Mouse (Mus musculus): Measurements from ENCODE around the gene Slc8a3. TPM values are rescaled to one million over a fixed set of nuclear protein-coding genes. Genes with fewer than 3 reads are reported as not detected.

Gene Slc8a3
- polyA plus RNA-seq, 1 experiment from 2014 or later: 1.6 TPM

DNA sequence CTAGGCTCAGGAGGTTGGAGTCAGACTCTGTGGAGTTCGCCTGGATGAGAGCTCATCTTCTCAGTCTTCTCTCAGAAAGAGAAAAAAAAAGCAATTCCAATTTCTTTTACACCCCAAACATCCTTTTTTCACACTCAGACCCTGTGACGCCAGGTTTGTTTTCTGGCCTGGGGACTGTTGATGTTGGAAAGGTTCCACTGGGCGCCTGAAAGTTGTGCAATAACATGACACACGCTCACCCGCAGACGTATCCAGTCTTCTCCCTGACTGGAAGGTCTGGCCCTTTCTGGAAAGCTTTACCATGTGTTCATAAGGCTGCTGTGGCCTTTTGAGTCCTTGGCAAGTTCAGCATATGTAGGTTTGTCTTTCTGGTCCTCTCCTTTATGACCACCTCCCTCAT, 177.3 kb downstream of the Slc8a3 start:
- no peak overlapping the region for H3K9ac ChIP-seq (ENCODE audit: low read depth, low read length)
- no peaks in the 10 kb centered on the region; the same call in 1 of the 2 replicates for H3K27me3 ChIP-seq (ENCODE audit: control insufficient read depth, insufficient read depth, low read length)
- no peaks in the 10 kb centered on the region for H3K4me1 ChIP-seq (replicated peaks; ENCODE audit: control insufficient read depth, insufficient read depth, low read length)
- no peak overlapping the region for H3K4me3 ChIP-seq (ENCODE audit: low read depth, low read length)
- no peak overlapping the region for H3K27ac ChIP-seq (ENCODE audit: low read depth, low read length)
- H3K4me2 ChIP-seq (replicated peaks; ENCODE audit: low read depth, low read length): no peak overlapping the region
- WGBS: 90% methylated on average over 6 of the region's 6 CpGs
- no peaks in the 10 kb centered on the region for H3K9me3 ChIP-seq (ENCODE audit: control insufficient read depth, low read length)
- ATAC-seq (ENCODE audit: low FRiP score) (no peak), DNase-seq (ENCODE audit: low spot score) (no peak)
- H3K36me3 ChIP-seq (ENCODE audit: control insufficient read depth, insufficient read depth, low read length): no peaks in the 10 kb centered on the region

DNA sequence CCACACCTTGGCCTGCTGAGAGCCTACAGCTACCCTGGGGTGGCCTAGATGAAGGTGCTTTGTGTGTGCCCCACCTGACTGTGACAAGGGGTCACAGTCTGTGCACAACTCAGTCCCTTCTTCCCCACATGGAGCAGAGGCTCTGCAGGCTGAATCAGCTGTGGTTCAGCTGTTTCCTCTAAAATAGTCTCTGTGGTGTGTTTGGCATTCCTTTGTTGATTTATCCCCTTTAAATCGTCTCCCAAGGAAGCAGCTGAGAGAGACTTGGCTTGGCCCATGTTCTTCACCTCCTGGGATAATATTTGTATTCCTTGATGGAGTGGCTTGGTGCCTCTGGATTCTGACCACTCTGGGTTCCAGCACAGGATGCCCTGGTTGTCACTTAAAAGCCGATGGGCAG, 180.9 kb downstream of the Slc8a3 start:
- Histone ChIP-seq H3K36me3 (ENCODE audit: control insufficient read depth, insufficient read depth, low read length) (no peaks in the 10 kb centered on the region), H3K9ac (ENCODE audit: low read depth, low read length) (no peak overlapping the region), H3K4me3 (ENCODE audit: low read depth, low read length) (no peak overlapping the region), H3K27me3 (ENCODE audit: control insufficient read depth, insufficient read depth, low read length) (peaks cover 2% of the 10 kb centered on the region), H3K27ac (ENCODE audit: low read depth, low read length) (no peak overlapping the region), H3K4me2 (replicated peaks; ENCODE audit: low read depth, low read length) (no peak overlapping the region), H3K9me3 (ENCODE audit: control insufficient read depth, low read length) (no peaks in the 10 kb centered on the region), H3K4me1 (replicated peaks; ENCODE audit: control insufficient read depth, insufficient read depth, low read length) (no peaks in the 10 kb centered on the region)
- DNase-seq (ENCODE audit: low spot score) (no peak), ATAC-seq (ENCODE audit: low FRiP score) (no peak)
- WGBS: 73% methylated on average over 2 of the region's 2 CpGs

DNA sequence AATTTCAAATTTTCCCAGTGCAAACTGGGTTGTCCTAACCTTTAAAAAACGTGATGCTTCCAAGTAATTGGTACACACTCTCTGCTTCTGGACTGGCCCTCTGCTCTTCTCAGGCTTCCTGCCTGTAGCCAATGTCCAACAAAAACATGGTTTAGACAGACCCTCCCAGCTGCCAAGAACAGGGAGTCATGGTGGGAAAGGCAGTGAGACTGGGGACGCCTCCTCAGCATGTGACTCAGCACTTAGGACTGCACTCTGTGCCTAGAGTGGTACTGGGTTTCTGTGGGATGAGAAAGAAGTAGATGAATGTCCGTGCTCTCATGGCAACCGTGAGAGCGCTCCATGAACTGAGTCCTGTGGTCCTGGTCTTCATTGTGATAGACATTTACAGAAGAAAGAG, 182.1 kb downstream of the Slc8a3 start:
- 89% methylated on average over 5 of the region's 5 CpGs for WGBS
- no peaks in the 10 kb centered on the region for H3K9me3 ChIP-seq (ENCODE audit: control insufficient read depth, low read length)
- no peak overlapping the region for H3K4me2 ChIP-seq (replicated peaks; ENCODE audit: low read depth, low read length)
- ATAC-seq (ENCODE audit: low FRiP score): no peak
- no peak overlapping the region for H3K9ac ChIP-seq (ENCODE audit: low read depth, low read length)
- no peak overlapping the region for H3K27ac ChIP-seq (ENCODE audit: low read depth, low read length)
- no peak overlapping the region for H3K4me3 ChIP-seq (ENCODE audit: low read depth, low read length)
- no peak for DNase-seq (ENCODE audit: low spot score)
- no peaks in the 10 kb centered on the region for H3K36me3 ChIP-seq (ENCODE audit: control insufficient read depth, insufficient read depth, low read length)
- H3K27me3 ChIP-seq (ENCODE audit: control insufficient read depth, insufficient read depth, low read length): peaks cover 2% of the 10 kb centered on the region; the same call in 1 of the 2 replicates
- no peaks in the 10 kb centered on the region for H3K4me1 ChIP-seq (replicated peaks; ENCODE audit: control insufficient read depth, insufficient read depth, low read length)

- Histone ChIP-seq H3K36me3 (ENCODE audit: control insufficient read depth, insufficient read depth, low read length) (no peaks in the 10 kb centered on the region), H3K4me1 (replicated peaks; ENCODE audit: control insufficient read depth, insufficient read depth, low read length) (0 out of 2 replicates have a peak, but pooled peaks cover 2% of the 10 kb centered on the region), H3K9me3 (ENCODE audit: control insufficient read depth, low read length) (no peaks in the 10 kb centered on the region), H3K9ac (ENCODE audit: low read depth, low read length) (no peak overlapping the region), H3K27me3 (ENCODE audit: control insufficient read depth, insufficient read depth, low read length) (peaks cover 4% of the 10 kb centered on the region; the same call in 1 of the 2 replicates), H3K4me2 (replicated peaks; ENCODE audit: low read depth, low read length) (no peak overlapping the region), H3K4me3 (ENCODE audit: low read depth, low read length) (no peak overlapping the region), H3K27ac (ENCODE audit: low read depth, low read length) (no peak overlapping the region)
- DNase-seq (ENCODE audit: low spot score) (no peak), ATAC-seq (ENCODE audit: low FRiP score) (no peak)
- WGBS: 92% methylated on average over 6 of the region's 6 CpGs
Measured at GRCm38 (mm10) chr12:81147956-81148355, 185.0 kb downstream of the Slc8a3 start.

Other genes starting within 250 kb of the Slc8a3 start
- 0.31 and 0.39 TPM in 2 replicates for gene Gm4787, start 46.3 kb upstream of the Slc8a3 start, polyA plus RNA-seq (2014; fragmentation: Nextera tagmentation; extraction: Ambion mirVana)
- 0.42 and 0.91 TPM in 2 replicates for gene Adam4, start 88.8 kb upstream of the Slc8a3 start, polyA plus RNA-seq (2014; fragmentation: Nextera tagmentation; extraction: Ambion mirVana)
- gene Cox16, start 151.9 kb upstream of the Slc8a3 start, polyA plus RNA-seq (2014; fragmentation: Nextera tagmentation; extraction: Ambion mirVana): 132 and 136 TPM in 2 replicates
- 27.0 and 31.3 TPM in 2 replicates for gene Gm20498, start 199.7 kb upstream of the Slc8a3 start, polyA plus RNA-seq (2014; fragmentation: Nextera tagmentation; extraction: Ambion mirVana)
- 34.2 and 40.1 TPM in 2 replicates for gene Synj2bp, start 199.7 kb upstream of the Slc8a3 start, polyA plus RNA-seq (2014; fragmentation: Nextera tagmentation; extraction: Ambion mirVana)
- 0.24 and 0.82 TPM in 2 replicates for gene Adam21, start 235.3 kb upstream of the Slc8a3 start, polyA plus RNA-seq (2014; fragmentation: Nextera tagmentation; extraction: Ambion mirVana)

Data from hindbrain, embryonic 11.5 days (tissue).